Mouse (Mus musculus) lung, adult 2 months (tissue): ENCODE data around the gene Ugt1a5.

Source experiments
- CTCF ChIP-seq: fragments of 200-500 bp; IDR thresholded peaks from 2 replicates; pipeline ENCODE4 v1.5.1; 2011; ENCODE audit warnings: mild to moderate bottlenecking, low read length, control low read depth; ENCODE audit not compliant: insufficient read depth
- POLR2A ChIP-seq: fragments of 200-500 bp; IDR thresholded peaks from 2 replicates; pipeline ENCODE4 v1.6.1; 2011; ENCODE audit warnings: low read depth, mild to moderate bottlenecking, control low read depth, low read length, borderline replicate concordance; ENCODE audit errors: extremely low read depth

- TF ChIP-seq POLR2A (no peak), CTCF (no peak)
These were observed at the start of gene Ugt1a5 for GRCm38 (mm10) chr1:88165711-88166110.
